Mouse (Mus musculus) midbrain, embryonic 15.5 days (tissue): ENCODE data around the gene Trim11. TPM values are rescaled to one million over a fixed set of nuclear protein-coding genes. Genes with fewer than 3 reads are reported as not detected.

Experiments used
- ATAC-seq: fragments of 200-750 bp; cut with Nextera tagmentation; replicated peaks from 2 replicates; pipeline ENCODE4 v1.8.0; 2017; ENCODE audit warnings: moderate TSS enrichment
- H3K27ac ChIP-seq: fragments of 300-500 bp; sonication (generic); 2 replicates; pipeline ENCODE4 v1.5.1; 2015; ENCODE audit warnings: mild to moderate bottlenecking, inconsistent platforms
- H3K27me3 ChIP-seq: fragments of 300-500 bp; sonication (generic); replicated peaks from 2 replicates; pipeline ENCODE4 v1.6.1; 2015; ENCODE audit warnings: inconsistent platforms
- H3K36me3 ChIP-seq: fragments of 300-500 bp; sonication (generic); replicated peaks from 2 replicates; pipeline ENCODE4 v1.6.1; 2015; ENCODE audit warnings: inconsistent platforms
- H3K4me1 ChIP-seq: fragments of 300-500 bp; sonication (generic); 2 replicates; pipeline ENCODE4 v1.6.1; 2015; ENCODE audit warnings: inconsistent platforms
- H3K4me2 ChIP-seq: fragments of 300-500 bp; sonication (generic); 2 replicates; pipeline ENCODE4 v1.6.1; 2015; ENCODE audit warnings: inconsistent platforms, mild to moderate bottlenecking, moderate library complexity
- H3K4me3 ChIP-seq: fragments of 300-500 bp; sonication (generic); 2 replicates; pipeline ENCODE4 v1.5.1; 2015; ENCODE audit warnings: mild to moderate bottlenecking, inconsistent platforms
- H3K9ac ChIP-seq: fragments of 300-500 bp; sonication (generic); 2 replicates; pipeline ENCODE4 v1.6.1; 2015; ENCODE audit warnings: mild to moderate bottlenecking, inconsistent platforms
- H3K9me3 ChIP-seq: fragments of 300-500 bp; sonication (generic); 2 replicates; pipeline ENCODE4 v1.6.1; 2016; ENCODE audit warnings: inconsistent platforms
- WGBS: fragments of 180-500 bp; shearing (Covaris S2); methylation state at CpG from one replicate; pipeline ENCODE4 v1.1.7; 2015; ENCODE audit warnings: mixed read lengths; 5-methylcytosine and 5-hydroxymethylcytosine counted together
- polyA plus RNA-seq: library from polyadenylated mRNA; unstranded; fragments of >200 nt; fragmentation: Nextera tagmentation; extraction: Ambion mirVana; gene quantifications from 2 replicates; pipeline ENCODE4 v1.2.1, GENCODE M21; 2015

The Trim11 gene
- polyA plus RNA-seq, 1 experiment from 2014 or later = 22.1 TPM

DNA sequence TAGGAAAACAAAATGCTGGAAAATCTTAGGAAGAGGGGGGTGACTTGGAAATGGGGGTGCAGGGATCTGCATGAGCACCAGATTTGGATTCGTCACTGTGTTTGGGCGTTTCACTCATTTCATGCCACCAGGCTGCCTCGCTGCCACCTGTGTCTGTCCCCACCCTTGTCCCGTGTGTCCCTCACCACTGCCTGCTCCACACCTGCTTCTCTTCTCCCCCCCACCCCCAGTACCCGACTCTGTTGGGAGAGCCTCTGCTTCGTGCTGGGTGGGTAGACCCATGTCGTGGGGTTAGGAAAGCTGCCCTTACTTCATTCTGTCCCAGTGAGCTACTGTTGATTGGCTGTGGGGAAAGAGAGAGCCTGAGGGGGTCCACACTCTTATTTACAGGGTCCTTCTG lies 6.8 kb downstream of the Trim11 start:
- no peak for ATAC-seq
- no peak overlapping the region for H3K9ac ChIP-seq

GRCm38 (mm10) chr11:58985299-58985917 lies 7.5 kb downstream of the Trim11 start:
- ATAC-seq = no peak
- Histone ChIP-seq H3K9ac (no peak overlapping the region), H3K4me3 (no peak overlapping the region), H3K36me3 (peaks cover 37% of the 10 kb centered on the region), H3K27ac (no peak overlapping the region), H3K9me3 (no peaks in the 10 kb centered on the region), H3K27me3 (no peaks in the 10 kb centered on the region), H3K4me2 (no peak overlapping the region), H3K4me1 (peaks cover 15% of the 10 kb centered on the region)
- 92% methylated on average over 3 of the region's 3 CpGs for WGBS

More for the DNA sequence above, 6.8 kb downstream of the Trim11 start:
- H3K4me2 ChIP-seq = no peak overlapping the region
- H3K27me3 ChIP-seq = no peaks in the 10 kb centered on the region
- H3K4me3 ChIP-seq = no peak overlapping the region
- peaks cover 23% of the 10 kb centered on the region for H3K4me1 ChIP-seq
- 96% methylated on average over 7 of the region's 7 CpGs for WGBS
- H3K27ac ChIP-seq = no peak overlapping the region
- peaks cover 35% of the 10 kb centered on the region for H3K36me3 ChIP-seq
- H3K9me3 ChIP-seq = no peaks in the 10 kb centered on the region

- no peaks in the 10 kb centered on the region for H3K27me3 ChIP-seq
- ATAC-seq = no peak
- H3K27ac ChIP-seq = no peak overlapping the region
- no peaks in the 10 kb centered on the region for H3K9me3 ChIP-seq
- H3K9ac ChIP-seq = no peak overlapping the region
- WGBS = 96% methylated on average over 4 of the region's 4 CpGs
- no peaks in the 10 kb centered on the region for H3K4me1 ChIP-seq
- H3K4me3 ChIP-seq = no peak overlapping the region
- H3K36me3 ChIP-seq = peaks cover 33% of the 10 kb centered on the region
- H3K4me2 ChIP-seq = no peak overlapping the region
These were observed 11.3 kb downstream of the Trim11 start for GRCm38 (mm10) chr11:58989166-58989565.

- Histone ChIP-seq H3K4me2 (no peak overlapping the region), H3K36me3 (peaks cover 28% of the 10 kb centered on the region), H3K4me3 (no peak overlapping the region), H3K27ac (no peak overlapping the region), H3K27me3 (peaks cover 4% of the 10 kb centered on the region; the same call in 1 of the 2 replicates), H3K9ac (no peak overlapping the region), H3K4me1 (no peaks in the 10 kb centered on the region), H3K9me3 (no peaks in the 10 kb centered on the region)
- 88% methylated on average over 17 of the region's 17 CpGs for WGBS
- no peak for ATAC-seq
These were observed 12.2 kb downstream of the Trim11 start for GRCm38 (mm10) chr11:58990141-58990540.

GRCm38 (mm10) chr11:58990794-58991193 lies 12.9 kb downstream of the Trim11 start:
- H3K4me1 ChIP-seq = no peaks in the 10 kb centered on the region
- H3K4me2 ChIP-seq = no peak overlapping the region
- no peaks in the 10 kb centered on the region for H3K9me3 ChIP-seq
- H3K36me3 ChIP-seq = peaks cover 28% of the 10 kb centered on the region
- 78% methylated on average over 9 of the region's 9 CpGs for WGBS
- H3K27ac ChIP-seq = no peak overlapping the region
- peaks cover 10% of the 10 kb centered on the region for H3K27me3 ChIP-seq
- ATAC-seq = no peak
- H3K4me3 ChIP-seq = no peak overlapping the region
- no peak overlapping the region for H3K9ac ChIP-seq

GRCm38 (mm10) chr11:58991911-58992310 lies 14.0 kb downstream of the Trim11 start:
- H3K27ac ChIP-seq = no peak overlapping the region
- 81% methylated on average over 3 of the region's 3 CpGs for WGBS
- no peak for ATAC-seq
- H3K27me3 ChIP-seq = peaks cover 11% of the 10 kb centered on the region
- H3K4me1 ChIP-seq = no peaks in the 10 kb centered on the region
- H3K9ac ChIP-seq = no peak overlapping the region
- H3K36me3 ChIP-seq = peaks cover 24% of the 10 kb centered on the region
- no peak overlapping the region for H3K4me3 ChIP-seq
- H3K4me2 ChIP-seq = no peak overlapping the region
- no peaks in the 10 kb centered on the region for H3K9me3 ChIP-seq

DNA sequence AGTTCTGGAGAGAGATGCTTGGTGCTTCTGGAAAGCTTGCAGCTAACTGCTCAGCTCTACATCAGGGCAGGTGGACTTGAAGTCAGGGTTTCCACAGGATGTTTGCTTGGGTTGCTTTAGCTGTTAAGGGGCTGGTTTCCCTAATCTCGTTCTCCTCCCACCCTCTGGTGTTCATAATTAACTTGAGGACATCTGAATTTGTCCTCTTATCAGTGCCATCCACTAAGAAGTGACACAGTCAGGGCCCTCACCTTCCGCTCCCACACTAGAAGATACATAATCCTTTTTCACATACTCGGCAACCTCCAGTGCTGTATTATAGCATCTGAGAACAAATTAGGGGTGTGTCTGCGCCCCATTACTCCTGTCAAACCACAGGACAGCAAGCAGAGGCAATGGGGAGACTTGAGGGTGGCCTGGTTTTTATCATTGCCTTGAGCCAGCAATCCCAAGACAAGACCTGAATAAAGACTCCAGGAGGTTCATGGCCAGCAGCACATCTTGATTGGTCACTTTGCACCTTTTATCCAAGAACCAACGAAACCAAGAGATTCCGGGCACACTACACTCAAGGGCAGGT lies 15.3 kb downstream of the Trim11 start:
- peaks cover 11% of the 10 kb centered on the region for H3K27me3 ChIP-seq
- no peaks in the 10 kb centered on the region for H3K4me1 ChIP-seq
- no peak overlapping the region for H3K4me3 ChIP-seq
- 76% methylated on average over 6 of the region's 6 CpGs for WGBS
- H3K9ac ChIP-seq = no peak overlapping the region
- no peak overlapping the region for H3K27ac ChIP-seq
- ATAC-seq = no peak
- H3K4me2 ChIP-seq = no peak overlapping the region
- no peaks in the 10 kb centered on the region for H3K9me3 ChIP-seq
- peaks cover 16% of the 10 kb centered on the region for H3K36me3 ChIP-seq

DNA sequence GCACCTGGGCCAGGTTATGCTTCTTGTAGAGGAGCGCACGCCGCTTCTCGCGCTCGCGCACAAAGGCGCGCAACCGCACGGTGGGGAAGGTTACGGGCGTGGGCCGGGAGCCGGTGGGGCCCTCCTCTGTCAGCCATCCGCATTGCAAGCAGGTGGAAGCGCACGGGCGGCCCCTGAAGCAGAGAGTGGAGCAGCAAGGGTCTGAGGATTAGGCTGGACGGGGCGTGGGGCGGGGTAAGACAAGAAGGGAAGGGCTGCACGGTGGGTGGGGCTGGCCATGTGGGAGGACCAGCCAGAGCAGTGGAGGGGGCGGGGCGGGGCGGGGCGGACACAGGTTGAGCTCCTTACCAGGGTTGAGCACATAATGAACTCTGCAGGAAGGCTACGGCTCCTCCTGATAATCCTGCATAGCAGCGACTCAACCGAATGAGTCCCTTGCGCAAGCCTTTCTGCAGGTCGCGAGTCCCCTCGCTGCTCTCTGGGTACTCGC lies 16.5 kb downstream of the Trim11 start:
- Histone ChIP-seq H3K4me1 (no peaks in the 10 kb centered on the region), H3K27ac (no peak overlapping the region), H3K9ac (peak overlapping the region; percentile 34), H3K4me2 (peak overlapping the region; percentile 69), H3K4me3 (peak overlapping the region; percentile 41), H3K36me3 (peaks cover 10% of the 10 kb centered on the region; the same call in 1 of the 2 replicates), H3K27me3 (peaks cover 11% of the 10 kb centered on the region), H3K9me3 (no peaks in the 10 kb centered on the region)
- peak; percentile 68 for ATAC-seq
- under 1% methylated on average over 35 of the region's 35 CpGs for WGBS

DNA sequence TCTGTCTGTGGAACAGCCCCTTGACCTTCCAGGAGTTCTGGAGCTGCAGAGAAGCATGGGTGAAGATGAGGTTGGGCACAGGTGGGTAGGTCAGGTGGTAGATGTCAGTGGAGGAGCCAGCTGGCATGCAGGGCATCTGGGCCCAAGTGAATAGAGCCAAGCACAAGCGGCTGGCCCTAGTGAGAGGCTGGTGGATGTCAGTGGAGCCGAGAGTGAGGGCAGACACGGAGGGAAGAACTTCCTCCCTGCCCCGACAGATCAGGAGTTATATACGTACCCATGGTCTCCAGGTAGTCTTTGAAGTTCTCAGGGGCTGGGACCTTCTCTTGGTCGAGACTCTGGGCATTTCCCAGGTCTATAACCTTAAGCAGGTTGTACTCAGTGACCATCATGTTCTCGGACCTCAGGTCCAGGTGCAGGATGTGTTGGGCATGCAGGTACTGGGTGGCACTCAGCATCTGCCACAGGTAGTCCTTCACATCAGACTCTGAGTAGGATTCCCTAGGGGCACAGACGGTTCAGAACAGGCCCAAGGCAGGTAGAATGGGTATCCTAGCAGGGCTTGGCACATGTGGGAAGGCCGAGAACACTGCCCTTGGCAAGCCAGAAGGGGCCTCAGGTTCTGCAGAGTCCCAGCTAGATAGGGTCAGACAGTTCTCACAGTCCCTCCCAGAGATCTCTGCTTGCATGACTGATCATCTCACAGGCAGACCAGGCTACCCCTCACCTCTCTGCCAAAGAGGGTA lies 17.3 kb downstream of the Trim11 start:
- H3K4me2 ChIP-seq = peak overlapping the region; percentile 69
- no peak overlapping the region for H3K9ac ChIP-seq
- H3K27me3 ChIP-seq = peaks cover 11% of the 10 kb centered on the region
- H3K36me3 ChIP-seq = 0 out of 2 replicates have a peak, but pooled peaks cover 6% of the 10 kb centered on the region
- WGBS = 81% methylated on average over 9 of the region's 9 CpGs
- H3K4me3 ChIP-seq = peak overlapping the region; percentile 41; the same call in 1 of the 2 replicates
- peak; percentile 12; the same call in 1 of the 2 replicates for ATAC-seq
- H3K9me3 ChIP-seq = no peaks in the 10 kb centered on the region
- no peak overlapping the region for H3K27ac ChIP-seq
- no peaks in the 10 kb centered on the region for H3K4me1 ChIP-seq

GRCm38 (mm10) chr11:58995807-58996370 lies 18.0 kb downstream of the Trim11 start:
- WGBS = 48% methylated on average over 12 of the region's 12 CpGs
- Histone ChIP-seq H3K9ac (no peak overlapping the region), H3K4me1 (no peaks in the 10 kb centered on the region), H3K9me3 (no peaks in the 10 kb centered on the region), H3K27me3 (peaks cover 11% of the 10 kb centered on the region), H3K4me3 (no peak overlapping the region), H3K27ac (no peak overlapping the region), H3K36me3 (0 out of 2 replicates have a peak, but pooled peaks cover under 1% of the 10 kb centered on the region), H3K4me2 (no peak overlapping the region)
- no peak for ATAC-seq

GRCm38 (mm10) chr11:58997541-58997940 lies 19.6 kb downstream of the Trim11 start:
- Histone ChIP-seq H3K4me2 (no peak overlapping the region), H3K9ac (no peak overlapping the region), H3K4me3 (no peak overlapping the region), H3K4me1 (no peaks in the 10 kb centered on the region), H3K27ac (no peak overlapping the region), H3K9me3 (no peaks in the 10 kb centered on the region), H3K27me3 (peaks cover 11% of the 10 kb centered on the region), H3K36me3 (no peaks in the 10 kb centered on the region)
- WGBS = 86% methylated on average over 5 of the region's 5 CpGs
- no peak for ATAC-seq

DNA sequence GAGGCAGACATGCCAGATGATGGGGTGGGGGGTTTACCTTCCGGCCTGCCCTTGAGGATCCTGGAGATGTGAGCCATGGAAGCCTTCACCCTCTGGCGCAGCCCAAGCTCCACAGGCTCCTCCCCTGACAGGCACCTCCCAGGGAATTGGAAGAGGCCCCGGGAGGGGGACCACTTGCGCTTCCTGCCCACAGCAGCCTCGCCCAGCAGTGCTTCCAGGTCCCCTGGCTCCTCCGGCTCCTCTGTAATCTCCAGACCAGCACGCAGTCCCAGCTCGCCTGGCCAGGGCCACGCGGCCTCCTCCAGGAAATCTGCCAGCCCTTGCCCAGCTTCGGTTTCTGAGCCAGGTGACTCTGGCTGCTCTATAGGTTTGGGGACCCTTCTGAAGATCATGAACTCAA lies 21.3 kb downstream of the Trim11 start:
- Histone ChIP-seq H3K4me2 (no peak overlapping the region), H3K36me3 (no peaks in the 10 kb centered on the region), H3K4me3 (no peak overlapping the region), H3K27ac (no peak overlapping the region), H3K4me1 (no peaks in the 10 kb centered on the region), H3K27me3 (peaks cover 11% of the 10 kb centered on the region), H3K9me3 (no peaks in the 10 kb centered on the region), H3K9ac (no peak overlapping the region)
- 67% methylated on average over 11 of the region's 11 CpGs for WGBS
- no peak for ATAC-seq
